11 mouse cellular contexts compared by ENCODE assay signal in the genomic region with DNA sequence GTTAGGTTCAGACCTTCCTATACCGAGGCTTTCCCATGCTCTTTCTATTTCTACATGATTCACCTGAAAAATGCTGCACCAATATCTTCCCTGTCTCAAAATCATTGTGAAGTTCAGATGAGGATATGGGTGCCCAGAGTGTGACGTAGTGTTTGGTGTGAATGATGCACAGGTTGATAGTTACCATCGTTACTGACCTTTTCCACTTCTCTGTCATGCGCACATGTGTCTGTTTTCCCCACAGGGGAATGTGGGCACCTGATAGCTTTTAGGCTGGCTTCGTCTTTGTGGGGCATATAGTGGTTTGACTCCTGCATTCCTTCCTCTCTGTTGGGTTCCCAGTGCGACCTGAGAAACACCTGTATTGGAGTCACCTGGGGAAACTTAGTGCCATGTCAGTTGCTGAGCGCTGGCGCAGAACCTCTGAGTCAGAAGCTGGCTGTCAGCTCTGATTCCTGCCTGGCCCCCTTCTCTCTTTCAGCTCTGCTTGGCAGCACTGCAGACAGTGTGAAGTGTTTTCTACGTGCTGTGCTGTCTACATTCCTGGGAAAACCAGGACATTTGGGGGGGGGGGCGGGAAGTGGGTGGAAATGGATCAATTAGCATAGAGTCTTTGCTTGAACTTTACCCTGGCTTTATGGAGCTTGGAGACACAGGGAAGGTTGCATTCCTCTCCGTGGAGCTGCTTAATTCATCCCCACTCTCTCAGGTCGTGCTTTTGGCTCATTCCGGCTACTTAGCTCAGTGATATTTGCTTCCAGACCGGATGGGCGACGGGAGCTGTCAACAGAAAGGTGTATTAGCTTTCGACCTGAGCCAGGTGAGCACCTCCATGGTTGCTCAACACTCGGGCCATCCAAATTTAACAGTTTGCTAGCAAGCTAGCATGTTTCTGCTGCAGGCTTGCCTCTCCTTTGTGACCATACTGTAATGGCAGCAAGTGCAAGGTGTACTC.
DNase-seq lines count a peak whose midpoint lies in the region; ATAC-seq and TF ChIP-seq lines count a peak whose summit lies in the region.
"Had no signal": no experiment of that assay in that cellular context is flagged by ENCODE, and none has a peak within 500 bp of the region (broad histone marks: within the 10 kb centered on the region; RNA-seq: fewer than 3 reads in every experiment).

No protein-coding gene starts in this region.

- H3K4me1 ChIP-seq in hindbrain, postnatal 0 days (ENCODE audit: insufficient read depth, low read length) = no peaks in the 10 kb centered on the region
- no peaks in the 10 kb centered on the region for H3K4me1 ChIP-seq in hindbrain, embryonic 13.5 days (replicated peaks)
- H3K4me1 ChIP-seq in forebrain, postnatal 0 days (ENCODE audit: insufficient read depth) = no peaks in the 10 kb centered on the region
- H3K4me1 ChIP-seq in kidney, postnatal 0 days (replicated peaks; ENCODE audit: insufficient read depth, low read length) = peaks cover 6% of the 10 kb centered on the region; the same call in 1 of the 2 replicates

- no peak for TF ChIP-seq CTCF in hindbrain, postnatal 0 days (IDR thresholded peaks at IDR 0.05; ENCODE audit: low read depth)
- TF ChIP-seq CTCF in forebrain, postnatal 0 days (IDR thresholded peaks at IDR 0.05; ENCODE audit: low read depth) = no peak
- TF ChIP-seq CTCF in kidney, postnatal 0 days (IDR thresholded peaks at IDR 0.05; ENCODE audit: low read depth) = no peak

- no peak overlapping the region for H3K4me3 ChIP-seq in hindbrain, postnatal 0 days (ENCODE audit: low read length)
- no peak overlapping the region for H3K4me3 ChIP-seq in hindbrain, embryonic 13.5 days
- H3K4me3 ChIP-seq in forebrain, postnatal 0 days (ENCODE audit: low read depth, low read length) = no peak overlapping the region
- H3K4me3 ChIP-seq in kidney, postnatal 0 days (replicated peaks; ENCODE audit: low read depth, low read length) = no peak overlapping the region
- H3K4me3 ChIP-seq: erythroblast, embryonic 14.5 days; myocyte had no signal

- no peaks in the 10 kb centered on the region for H3K36me3 ChIP-seq in hindbrain, postnatal 0 days (ENCODE audit: insufficient read depth, low read length)
- no peaks in the 10 kb centered on the region for H3K36me3 ChIP-seq in hindbrain, embryonic 13.5 days
- no peaks in the 10 kb centered on the region for H3K36me3 ChIP-seq in forebrain, postnatal 0 days (ENCODE audit: insufficient read depth)
- H3K36me3 ChIP-seq in kidney, postnatal 0 days (ENCODE audit: insufficient read depth, low read length) = no peaks in the 10 kb centered on the region

- WGBS in hindbrain, postnatal 0 days = 60% methylated on average over 18 of the region's 18 CpGs
- 78% methylated on average over 18 of the region's 18 CpGs for WGBS in hindbrain, embryonic 13.5 days
- 66% methylated on average over 18 of the region's 18 CpGs for WGBS in forebrain, postnatal 0 days
- WGBS in kidney, postnatal 0 days = 48% methylated on average over 18 of the region's 18 CpGs

- no peaks in the 10 kb centered on the region for H3K27me3 ChIP-seq in hindbrain, postnatal 0 days (ENCODE audit: insufficient read depth, low read length)
- no peaks in the 10 kb centered on the region for H3K27me3 ChIP-seq in hindbrain, embryonic 13.5 days
- no peaks in the 10 kb centered on the region for H3K27me3 ChIP-seq in forebrain, postnatal 0 days (ENCODE audit: insufficient read depth, low read length)
- no peaks in the 10 kb centered on the region for H3K27me3 ChIP-seq in kidney, postnatal 0 days (ENCODE audit: insufficient read depth, low read length)

- H3K27ac ChIP-seq in hindbrain, postnatal 0 days = no peak overlapping the region
- H3K27ac ChIP-seq in hindbrain, embryonic 13.5 days = no peak overlapping the region
- H3K27ac ChIP-seq in forebrain, postnatal 0 days (ENCODE audit: low read depth, low read length) = no peak overlapping the region
- H3K27ac ChIP-seq in kidney, postnatal 0 days = peak overlapping the region; percentile 65

- no peaks in the 10 kb centered on the region for H3K9me3 ChIP-seq in hindbrain, postnatal 0 days (ENCODE audit: low read length)
- peaks cover 3% of the 10 kb centered on the region; the same call in 1 of the 2 replicates for H3K9me3 ChIP-seq in hindbrain, embryonic 13.5 days
- H3K9me3 ChIP-seq in forebrain, postnatal 0 days (ENCODE audit: low read length) = no peaks in the 10 kb centered on the region
- no peaks in the 10 kb centered on the region; the same call in 1 of the 2 replicates for H3K9me3 ChIP-seq in kidney, postnatal 0 days (replicated peaks; ENCODE audit: low read length)

- peak; percentile 29 for DNase-seq in hindbrain, postnatal 0 days (ENCODE audit: low spot score)
- peak; percentile 18 for DNase-seq in forebrain, postnatal 0 days
- peak; percentile 62 for DNase-seq in kidney, postnatal 0 days (ENCODE audit: low spot score)
- peak; percentile 24 for DNase-seq in retina, postnatal 1 day
- no peak for DNase-seq in spleen, postnatal 36 days (ENCODE audit: low spot score in 2 of 2)
- no peak for DNase-seq in thymus, adult 18-20 months
- no peak for DNase-seq in adrenal gland, postnatal 10 days
- DNase-seq: cerebellum, postnatal 36 days had no signal

- H3K4me2 ChIP-seq in hindbrain, postnatal 0 days (ENCODE audit: low read depth, low read length) = no peak overlapping the region
- no peak overlapping the region for H3K4me2 ChIP-seq in hindbrain, embryonic 13.5 days
- no peak overlapping the region for H3K4me2 ChIP-seq in forebrain, postnatal 0 days (ENCODE audit: low read depth)
- H3K4me2 ChIP-seq in kidney, postnatal 0 days (ENCODE audit: low read length) = 0 out of 2 replicates have a peak overlapping the region, but pooled peaks have one; percentile 9

- ATAC-seq in hindbrain, postnatal 0 days = no peak
- no peak for ATAC-seq in hindbrain, embryonic 13.5 days (ENCODE audit: low FRiP score)
- peak; percentile 51 for ATAC-seq in forebrain, postnatal 0 days
- peak; percentile 91 for ATAC-seq in kidney, postnatal 0 days (replicated peaks; ENCODE audit: low FRiP score, low read depth)

- no peak overlapping the region for H3K9ac ChIP-seq in hindbrain, postnatal 0 days (replicated peaks; ENCODE audit: low read length)
- H3K9ac ChIP-seq in hindbrain, embryonic 13.5 days = no peak overlapping the region
- no peak overlapping the region for H3K9ac ChIP-seq in forebrain, postnatal 0 days
- H3K9ac ChIP-seq in kidney, postnatal 0 days (ENCODE audit: low read depth, low read length) = no peak overlapping the region

Comparison
In these comparisons a context has a peak if more than half of its experiments do, and no peak if none do; other contexts are left out.
1. ATAC-seq: peak in forebrain, postnatal 0 days (single experiment) and kidney, postnatal 0 days (single experiment); none in hindbrain, postnatal 0 days (single experiment) and hindbrain, embryonic 13.5 days (single experiment).
2. DNase-seq: peak in hindbrain, postnatal 0 days (single experiment), forebrain, postnatal 0 days (single experiment), kidney, postnatal 0 days (single experiment) and retina, postnatal 1 day (single experiment); none in spleen, postnatal 36 days (0 of 2), thymus, adult 18-20 months (0 of 2) and adrenal gland, postnatal 10 days (single experiment).